Mouse (Mus musculus): ENCODE measurements around the gene Fcgr4. TPM values are rescaled to one million over a fixed set of nuclear protein-coding genes. Genes with fewer than 3 reads are reported as not detected.
"Not testable (repeated sequence)": the region's sequence is repeated elsewhere in the genome, so short reads cannot be mapped to it uniquely, and the experiment has no call there.

Gene Fcgr4
- polyA plus RNA-seq, 1 experiment, result 8.4 TPM

GRCm38 (mm10) chr1:171045079-171045465 lies 26.4 kb downstream of the Fcgr4 start:
- WGBS, result 10% methylated on average over 14 of the region's 14 CpGs
- DNase-seq (ENCODE audit: low read depth, low spot score), result no peak

GRCm38 (mm10) chr1:171046501-171046900 lies 27.8 kb downstream of the Fcgr4 start:
- DNase-seq (ENCODE audit: low read depth, low spot score), result no peak
- 78% methylated on average over 3 of the region's 3 CpGs for WGBS

GRCm38 (mm10) chr1:171049263-171049662 lies 30.5 kb downstream of the Fcgr4 start:
- 71% methylated on average over 10 of the region's 10 CpGs for WGBS
- no peak for DNase-seq (ENCODE audit: low read depth, low spot score)

- 76% methylated on average over 7 of the region's 7 CpGs for WGBS
- no peak for DNase-seq (ENCODE audit: low read depth, low spot score)
These were observed 32.1 kb downstream of the Fcgr4 start for GRCm38 (mm10) chr1:171050774-171051173.

- WGBS, result 80% methylated on average over 6 of the region's 6 CpGs
- DNase-seq (ENCODE audit: low read depth, low spot score), result no peak
These were observed 34.6 kb downstream of the Fcgr4 start for GRCm38 (mm10) chr1:171053305-171053704.

- no peak for DNase-seq (ENCODE audit: low read depth, low spot score)
- 58% methylated on average over 5 of the region's 5 CpGs for WGBS
These were observed 38.5 kb downstream of the Fcgr4 start for GRCm38 (mm10) chr1:171057253-171057652.

GRCm38 (mm10) chr1:171059203-171059602 lies 40.5 kb downstream of the Fcgr4 start:
- WGBS, result 74% methylated on average over 2 of the region's 2 CpGs
- no peak for DNase-seq (ENCODE audit: low read depth, low spot score)

GRCm38 (mm10) chr1:171060392-171060791 lies 41.7 kb downstream of the Fcgr4 start:
- 25% methylated on average over 10 of the region's 10 CpGs for WGBS
- DNase-seq (ENCODE audit: low read depth, low spot score), result no peak

- WGBS, result 69% methylated on average over 3 of the region's 3 CpGs
- no peak for DNase-seq (ENCODE audit: low read depth, low spot score)
These were observed 42.8 kb downstream of the Fcgr4 start for GRCm38 (mm10) chr1:171061566-171061965.

- DNase-seq (ENCODE audit: low read depth, low spot score), result not testable (repeated sequence)
- 10% methylated on average over 40 of the region's 61 CpGs for WGBS
These were observed 45.1 kb downstream of the Fcgr4 start for GRCm38 (mm10) chr1:171063569-171064490.

GRCm38 (mm10) chr1:171064491-171065242 lies 45.9 kb downstream of the Fcgr4 start, which contains the start of gene Fcgr3:
TSS of gene Fcgr3 (minus strand) at chr1:171064935.
- WGBS, result 1% methylated on average over 47 of the region's 75 CpGs
- not testable (repeated sequence) for DNase-seq (ENCODE audit: low read depth, low spot score)

- DNase-seq (ENCODE audit: low read depth, low spot score), result not testable (repeated sequence)
- WGBS, result 2% methylated on average over 26 of the region's 35 CpGs
These were observed 46.5 kb downstream of the Fcgr4 start for GRCm38 (mm10) chr1:171065243-171065587.

- WGBS, result 9% methylated on average over 32 of the region's 45 CpGs
- not testable (repeated sequence) for DNase-seq (ENCODE audit: low read depth, low spot score)
These were observed 47.0 kb downstream of the Fcgr4 start for GRCm38 (mm10) chr1:171065768-171066167.

- WGBS, result 16% methylated on average over 3 of the region's 10 CpGs
- DNase-seq (ENCODE audit: low read depth, low spot score), result not testable (repeated sequence)
These were observed 47.9 kb downstream of the Fcgr4 start for GRCm38 (mm10) chr1:171066583-171066982.

GRCm38 (mm10) chr1:171067928-171068327 lies 49.2 kb downstream of the Fcgr4 start:
- 34% methylated on average over 5 of the region's 5 CpGs for WGBS
- DNase-seq (ENCODE audit: low read depth, low spot score), result not testable (repeated sequence)

- DNase-seq (ENCODE audit: low read depth, low spot score), result not testable (repeated sequence)
- 58% methylated on average over 3 of the region's 3 CpGs for WGBS
These were observed 50.8 kb downstream of the Fcgr4 start for GRCm38 (mm10) chr1:171069508-171069907.

- WGBS, result 16% methylated on average over 16 of the region's 16 CpGs
- DNase-seq (ENCODE audit: low read depth, low spot score), result not testable (repeated sequence)
These were observed 52.2 kb downstream of the Fcgr4 start for GRCm38 (mm10) chr1:171070879-171071278.

- not testable (repeated sequence) for DNase-seq (ENCODE audit: low read depth, low spot score)
- WGBS, result no CpG with 5 or more reads among the region's 35 CpGs
These were observed 53.0 kb downstream of the Fcgr4 start for GRCm38 (mm10) chr1:171071726-171072125.

- DNase-seq (ENCODE audit: low read depth, low spot score), result not testable (repeated sequence)
- no CpG with 5 or more reads among the region's 45 CpGs for WGBS
These were observed 53.5 kb downstream of the Fcgr4 start for GRCm38 (mm10) chr1:171072217-171072616.

GRCm38 (mm10) chr1:171074283-171074682 lies 55.6 kb downstream of the Fcgr4 start:
- not testable (repeated sequence) for DNase-seq (ENCODE audit: low read depth, low spot score)
- 19% methylated on average over 7 of the region's 10 CpGs for WGBS

All from large intestine, adult 2 months (tissue).